ENCODE assay signal across 26 mouse cellular contexts in the genomic region with DNA sequence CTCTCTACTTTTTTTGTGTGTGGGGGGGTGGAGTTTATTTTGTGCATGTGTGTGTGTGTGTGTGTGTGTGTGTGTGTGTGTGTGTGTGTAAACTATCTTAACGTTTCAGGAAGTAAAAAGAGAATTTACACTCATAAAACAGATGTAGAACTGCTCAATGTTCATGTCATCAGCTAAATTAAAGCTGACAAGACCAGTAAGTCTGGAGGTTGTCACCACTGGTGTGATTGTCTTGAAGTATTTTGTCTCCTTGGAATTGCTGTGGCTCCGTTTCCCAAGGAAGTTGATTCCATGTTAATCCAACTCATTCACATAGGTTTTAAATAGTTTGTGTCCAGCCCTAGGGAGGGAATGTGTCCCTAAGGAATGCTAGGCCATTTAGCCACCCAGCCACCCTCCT.
"Had no signal": no experiment of that assay in that cellular context is flagged by ENCODE, and none has a peak within 500 bp of the region (broad histone marks: within the 10 kb centered on the region; RNA-seq: fewer than 3 reads in every experiment).

No protein-coding gene starts in this region.

- H3K4me3 ChIP-seq: gastrocnemius, adult 2 months; heart, embryonic 13.5 days; heart, embryonic 15.5 days; hindbrain, embryonic 13.5 days; hindbrain, embryonic 15.5 days; kidney, embryonic 15.5 days; layer of hippocampus, adult 2 months; left cerebral cortex, adult 2 months; limb, embryonic 13.5 days; limb, embryonic 15.5 days; liver, embryonic 12.5 days had no signal

- H3K36me3 ChIP-seq: heart, embryonic 13.5 days; heart, embryonic 15.5 days; hindbrain, embryonic 13.5 days; hindbrain, embryonic 15.5 days; kidney, embryonic 15.5 days; limb, embryonic 13.5 days; limb, embryonic 15.5 days; liver, embryonic 12.5 days had no signal

- DNase-seq: gastrocnemius, adult 2 months; gastrocnemius, postnatal 10 days; gastrocnemius, postnatal 25 days; heart, adult 18-20 months; heart, postnatal 14 days; heart, postnatal 36 days; kidney, adult 11 months; kidney, adult 2 months; kidney, adult 9 months; kidney, postnatal 10 days; kidney, postnatal 25 days; kidney, postnatal 4 days; left cerebral cortex, postnatal 4 days had no signal

- H3K9ac ChIP-seq: heart, embryonic 13.5 days; heart, embryonic 15.5 days; hindbrain, embryonic 13.5 days; hindbrain, embryonic 15.5 days; kidney, embryonic 15.5 days; limb, embryonic 13.5 days; limb, embryonic 15.5 days; liver, embryonic 12.5 days; liver, embryonic 14.5 days had no signal

- H3K9me3 ChIP-seq: heart, embryonic 13.5 days; heart, embryonic 15.5 days; hindbrain, embryonic 13.5 days; hindbrain, embryonic 15.5 days; kidney, embryonic 15.5 days; limb, embryonic 13.5 days; limb, embryonic 15.5 days; liver, embryonic 12.5 days had no signal

- H3K27ac ChIP-seq: gastrocnemius, adult 2 months; heart, embryonic 13.5 days; heart, embryonic 15.5 days; hindbrain, embryonic 13.5 days; hindbrain, embryonic 15.5 days; kidney, embryonic 15.5 days; layer of hippocampus, adult 2 months; left cerebral cortex, adult 2 months; limb, embryonic 13.5 days; limb, embryonic 15.5 days; liver, embryonic 12.5 days; liver, embryonic 14.5 days had no signal

- H3K27me3 ChIP-seq: heart, embryonic 13.5 days; heart, embryonic 15.5 days; hindbrain, embryonic 13.5 days; hindbrain, embryonic 15.5 days; kidney, embryonic 15.5 days; limb, embryonic 13.5 days; limb, embryonic 15.5 days; liver, embryonic 12.5 days had no signal

- H3K4me1 ChIP-seq: heart, embryonic 15.5 days; hindbrain, embryonic 13.5 days; hindbrain, embryonic 15.5 days; kidney, embryonic 15.5 days; limb, embryonic 13.5 days; limb, embryonic 15.5 days; liver, embryonic 12.5 days had no signal

- ATAC-seq: intestine, embryonic 16.5 days; liver, embryonic 12.5 days had no signal

- H3K4me2 ChIP-seq: heart, embryonic 11.5 days; heart, embryonic 13.5 days; heart, embryonic 15.5 days; hindbrain, embryonic 13.5 days; hindbrain, embryonic 15.5 days; kidney, embryonic 15.5 days; limb, embryonic 13.5 days; limb, embryonic 15.5 days; liver, embryonic 12.5 days had no signal
